Mouse (Mus musculus) layer of hippocampus, postnatal 36 days (tissue): Measurements from ENCODE around the gene Soga1. TPM values are rescaled to one million over a fixed set of nuclear protein-coding genes. Genes with fewer than 3 reads are reported as not detected.

Source experiments
- DNase-seq, 2 experiments: peaks; one replicate each; pipeline ENCODE4 v3.0.0; 2022
- total RNA-seq, 2 experiments: library from RNA; stranded (reverse); gene quantifications; 2 replicates each; pipeline ENCODE4 v1.2.3; 2021

Gene Soga1
- total RNA-seq, 2 experiments from 2014 or later, result 37.4 to 37.6 TPM

GRCm38 (mm10) chr2:157079701-157080180 lies 687 bp upstream of the Soga1 start:
- no peak for DNase-seq

- peak in 1 of 2 experiments; percentile 48 for DNase-seq
These were observed 828 bp downstream of the Soga1 start for GRCm38 (mm10) chr2:157078059-157078792.

- DNase-seq, result peak; percentile 66 to 74
These were observed 1.4 kb downstream of the Soga1 start for GRCm38 (mm10) chr2:157077641-157078058.

GRCm38 (mm10) chr2:157077160-157077559 lies 1.9 kb downstream of the Soga1 start:
- DNase-seq, result no peak

- no peak for DNase-seq
These were observed 2.5 kb downstream of the Soga1 start for GRCm38 (mm10) chr2:157076585-157076984.

- no peak for DNase-seq
These were observed 3.4 kb downstream of the Soga1 start for GRCm38 (mm10) chr2:157075685-157076084.

GRCm38 (mm10) chr2:157075226-157075625 lies 3.8 kb downstream of the Soga1 start:
- no peak for DNase-seq

- DNase-seq, result no peak
These were observed 4.3 kb downstream of the Soga1 start for GRCm38 (mm10) chr2:157074772-157075171.

GRCm38 (mm10) chr2:157074186-157074724 lies 4.8 kb downstream of the Soga1 start:
- DNase-seq, result no peak

GRCm38 (mm10) chr2:157073378-157074052 lies 5.5 kb downstream of the Soga1 start:
- no peak for DNase-seq

- no peak for DNase-seq
These were observed 6.6 kb downstream of the Soga1 start for GRCm38 (mm10) chr2:157072316-157072990.

- DNase-seq, result no peak
These were observed 7.5 kb downstream of the Soga1 start for GRCm38 (mm10) chr2:157071556-157071955.

GRCm38 (mm10) chr2:157070365-157070764 lies 8.7 kb downstream of the Soga1 start:
- DNase-seq, result no peak

- DNase-seq, result no peak
These were observed 9.2 kb downstream of the Soga1 start for GRCm38 (mm10) chr2:157069755-157070315.

- no peak for DNase-seq
These were observed 9.7 kb downstream of the Soga1 start for GRCm38 (mm10) chr2:157069355-157069735.

GRCm38 (mm10) chr2:157068701-157069354 lies 10.2 kb downstream of the Soga1 start:
- DNase-seq, result no peak

- DNase-seq, result no peak
These were observed 12.2 kb downstream of the Soga1 start for GRCm38 (mm10) chr2:157066731-157067430.

GRCm38 (mm10) chr2:157065879-157066226 lies 13.2 kb downstream of the Soga1 start:
- DNase-seq, result no peak

GRCm38 (mm10) chr2:157064978-157065878 lies 13.8 kb downstream of the Soga1 start:
- DNase-seq, result no peak

GRCm38 (mm10) chr2:157064136-157064535 lies 14.9 kb downstream of the Soga1 start:
- DNase-seq, result peak in 1 of 2 experiments; percentile 70
